Mouse (Mus musculus): ENCODE data around the gene Arpc1b. TPM values are rescaled to one million over a fixed set of nuclear protein-coding genes. Genes with fewer than 3 reads are reported as not detected.

Arpc1b gene
- 1,000 to 10,000 TPM; 1,024 to 1,339 TPM for polyA plus RNA-seq (2017; shearing (Covaris generic))

DNA sequence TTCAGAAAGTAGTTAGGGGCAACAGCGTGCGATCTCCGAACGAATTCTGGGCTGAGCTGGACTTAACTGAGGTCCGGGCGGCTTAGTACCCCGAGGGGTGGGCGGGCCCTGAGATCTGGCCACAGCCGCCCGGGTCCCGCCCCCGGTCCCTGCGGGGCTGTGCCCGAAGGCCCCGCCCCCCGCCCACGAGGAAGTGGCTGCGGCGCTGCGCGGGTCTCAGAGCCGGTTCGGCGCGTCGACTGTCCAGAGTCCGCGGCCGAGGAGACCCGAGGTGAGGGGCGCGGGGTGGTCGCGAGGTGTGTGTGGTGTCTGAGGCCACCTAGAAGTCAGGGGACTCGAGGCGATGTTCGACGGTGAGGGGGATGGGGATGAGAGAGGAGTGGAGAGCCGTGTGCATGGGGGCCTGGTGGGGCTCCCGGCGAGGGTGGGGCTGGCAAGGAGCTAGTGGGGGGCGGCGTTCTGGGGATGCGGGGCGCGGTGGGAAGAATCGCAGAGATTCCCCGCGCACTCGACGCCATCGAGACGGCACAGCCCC, at the start of gene Arpc1b:
Gene Arpc1b, plus strand, starts transcription at position 145 of the 535 bp plus-strand sequence.

DNA sequence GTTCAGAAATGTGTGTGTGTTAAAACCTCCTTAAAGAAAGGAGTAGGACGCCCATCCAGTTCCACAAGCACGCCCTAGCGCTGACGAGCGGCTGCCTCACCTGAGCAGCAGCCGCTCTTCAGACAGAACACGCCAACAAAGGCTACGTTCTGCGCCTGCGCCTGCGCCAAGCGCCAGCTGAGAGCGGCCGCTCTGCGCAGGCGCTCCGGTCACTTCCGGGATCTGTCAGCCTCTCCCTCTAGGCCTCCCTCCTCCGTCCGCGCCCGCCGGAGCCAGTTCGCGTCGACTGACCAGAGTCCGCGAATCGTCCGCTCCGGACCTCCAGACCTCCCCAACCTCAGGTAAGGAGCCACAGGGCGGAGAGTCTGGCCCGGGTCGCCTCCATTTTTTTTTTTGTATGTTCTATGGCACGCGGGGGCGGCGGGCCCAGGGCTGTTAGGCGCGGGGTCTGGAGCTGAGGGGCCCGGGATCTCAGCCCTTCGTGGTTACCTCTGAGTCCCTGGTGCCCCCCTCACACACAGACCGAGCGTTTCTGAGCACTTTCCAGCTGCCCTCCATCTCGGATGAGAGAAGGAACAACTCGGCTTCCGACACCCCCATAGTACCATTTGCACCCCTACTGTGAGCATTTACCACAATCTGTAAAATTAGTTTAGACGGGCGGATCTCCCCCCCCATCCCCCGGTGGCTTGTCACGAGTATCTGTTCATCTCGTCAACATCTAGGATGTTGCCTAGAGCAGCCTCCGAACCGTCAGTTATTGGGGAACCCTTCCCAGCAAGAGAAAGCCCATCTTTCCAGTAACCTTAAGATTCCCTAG, 30.2 kb upstream of the Arpc1b start, which contains the start of the genes Arpc1a and Kpna7:
Gene Arpc1a, plus strand, starts transcription at position 199 of the 820 bp plus-strand sequence.
Gene Kpna7, minus strand, starts transcription at position 399 of the 820 bp plus-strand sequence.

DNA sequence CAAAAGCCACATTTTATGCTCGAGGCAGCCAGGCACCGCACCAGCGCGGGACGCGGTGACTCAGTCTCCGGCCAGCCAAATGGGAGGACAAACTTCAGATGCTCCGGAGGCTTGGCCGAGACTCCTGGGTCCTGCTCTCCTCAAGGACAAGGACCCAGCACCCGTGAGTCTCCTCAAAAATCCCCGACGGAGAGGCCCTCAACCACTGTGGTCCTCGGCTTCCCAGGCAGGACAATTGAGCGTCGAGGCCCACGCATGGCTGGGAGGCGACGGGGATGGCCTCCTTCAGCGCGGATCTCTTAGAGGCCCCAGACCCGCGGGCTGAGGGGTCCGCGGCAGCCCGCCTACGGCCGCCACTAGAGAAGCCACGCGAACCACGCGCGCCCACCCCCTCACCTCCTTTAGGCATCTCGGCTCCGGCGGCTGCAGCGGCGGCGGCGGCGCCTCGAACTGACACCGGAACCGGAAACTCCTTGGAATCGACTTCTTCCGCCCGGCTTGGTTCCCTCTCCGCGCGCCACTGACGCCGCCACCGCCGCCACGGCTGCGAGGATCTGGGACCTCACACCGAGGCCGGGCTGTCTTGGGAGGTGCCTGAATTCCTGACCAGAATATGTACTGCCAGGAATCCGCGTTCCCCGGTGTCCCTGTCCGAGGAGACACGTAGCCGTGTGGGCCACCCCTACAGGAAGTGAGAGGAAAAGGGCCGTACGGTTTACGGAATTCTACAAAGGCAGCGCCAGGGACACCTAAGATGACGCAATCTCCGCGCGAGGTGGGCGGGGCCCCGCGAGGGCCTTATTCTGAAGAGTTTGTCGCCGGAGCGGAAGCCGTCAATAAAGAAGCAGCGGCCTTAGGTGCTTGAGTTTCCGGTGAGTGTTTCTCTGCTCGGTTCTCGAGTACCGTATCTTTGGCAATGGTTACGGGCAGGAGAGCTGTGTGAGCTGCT, 25.8 kb downstream of the Arpc1b start, which contains the start of the genes Pdap1 and Bud31:
Gene Pdap1, minus strand, starts transcription at position 668 of the 949 bp plus-strand sequence.
Gene Bud31, plus strand, starts transcription at position 792 of the 949 bp plus-strand sequence.

DNA sequence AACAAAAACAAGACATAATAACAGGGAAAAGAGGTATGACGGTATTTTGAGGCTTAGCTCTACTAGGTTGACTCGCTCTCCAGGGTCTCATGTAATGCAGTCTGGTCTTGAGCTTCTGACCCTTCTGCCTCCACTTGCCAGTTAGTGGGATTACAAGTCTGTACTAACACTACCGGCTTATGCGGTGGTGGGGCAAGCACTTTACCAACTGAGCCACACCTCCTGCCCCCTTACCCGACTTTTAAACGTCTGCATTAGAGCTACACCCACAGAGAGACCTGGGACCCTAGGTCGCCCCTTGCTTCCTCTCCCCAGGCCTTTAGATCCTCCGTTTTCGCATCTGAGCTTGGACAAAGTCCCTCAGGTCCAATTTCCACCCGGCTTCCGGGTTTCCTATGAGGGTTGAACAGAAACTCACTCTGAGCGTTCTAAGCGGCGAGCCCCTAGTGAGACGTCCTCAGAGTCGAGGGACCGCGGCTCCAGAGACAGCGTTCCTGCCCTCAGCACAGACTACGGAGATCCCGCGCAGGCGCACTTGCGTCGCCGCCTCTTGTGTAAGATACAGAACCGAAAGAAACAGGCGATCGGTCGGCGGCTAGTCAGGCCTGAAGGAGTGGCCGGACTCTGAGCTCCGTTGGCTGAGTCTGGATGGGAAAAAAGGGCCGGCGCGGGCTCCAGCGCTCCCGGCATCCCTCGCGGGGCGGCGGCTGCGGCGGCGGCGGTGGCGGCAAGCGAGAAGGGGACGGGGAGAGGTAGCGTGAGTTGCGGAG, 52.7 kb downstream of the Arpc1b start, which contains the start of the genes Ptcd1 and Cpsf4:
Gene Ptcd1, minus strand, starts transcription at position 573 of the 770 bp plus-strand sequence.
Gene Cpsf4, plus strand, starts transcription at position 678 of the 770 bp plus-strand sequence.

Other genes starting within 250 kb of the Arpc1b start
- gene Smurf1, start 148.4 kb upstream of the Arpc1b start, polyA plus RNA-seq (2017; shearing (Covaris generic)), result 10 to 100 TPM; 29.9 to 33.5 TPM
- gene Gm4871, start 81.5 kb upstream of the Arpc1b start, polyA plus RNA-seq (2017; shearing (Covaris generic)), result under 1 TPM in 1 of 2 experiments, not detected in 1; 0.39 TPM
- gene 1700018F24Rik, start 71.2 kb upstream of the Arpc1b start, polyA plus RNA-seq (2017; shearing (Covaris generic)), result not detected
- gene Arpc1a, start 30.4 kb upstream of the Arpc1b start, polyA plus RNA-seq (2017; shearing (Covaris generic)), result 10 to 100 TPM; 67.9 to 86.5 TPM
- 1 to 10 TPM in 1 of 2 experiments, under 1 TPM in 1; 0.25 to 1.3 TPM for gene Kpna7, start 30.2 kb upstream of the Arpc1b start, polyA plus RNA-seq (2017; shearing (Covaris generic))
- 10 to 100 TPM; 39.6 to 51.3 TPM for gene Pdap1, start 26.0 kb downstream of the Arpc1b start, polyA plus RNA-seq (2017; shearing (Covaris generic))
- gene Bud31, start 26.1 kb downstream of the Arpc1b start, polyA plus RNA-seq (2017; shearing (Covaris generic)), result 100 to 1,000 TPM; 167 to 185 TPM
- 10 to 100 TPM; 22.7 to 25.0 TPM for gene Ptcd1, start 52.9 kb downstream of the Arpc1b start, polyA plus RNA-seq (2017; shearing (Covaris generic))
- 10 to 100 TPM; 29.7 to 30.9 TPM for gene Cpsf4, start 53.0 kb downstream of the Arpc1b start, polyA plus RNA-seq (2017; shearing (Covaris generic))
- 100 to 1,000 TPM; 308 to 352 TPM for gene Atp5j2, start 77.8 kb downstream of the Arpc1b start, polyA plus RNA-seq (2017; shearing (Covaris generic))
- gene Zkscan14, start 87.7 kb downstream of the Arpc1b start, polyA plus RNA-seq (2017; shearing (Covaris generic)), result 10 to 100 TPM; 23.8 to 26.7 TPM
- 1 to 10 TPM; 6.4 to 8.1 TPM for gene Zkscan5, start 90.3 kb downstream of the Arpc1b start, polyA plus RNA-seq (2017; shearing (Covaris generic))
- 10 to 100 TPM; 42.7 to 48.2 TPM for gene Zfp655, start 117.5 kb downstream of the Arpc1b start, polyA plus RNA-seq (2017; shearing (Covaris generic))
- gene Zscan25, start 166.3 kb downstream of the Arpc1b start, polyA plus RNA-seq (2017; shearing (Covaris generic)), result 1 to 10 TPM in 1 of 2 experiments, under 1 TPM in 1; 0.98 to 2.0 TPM
- under 1 TPM in 1 of 2 experiments, not detected in 1; 0.18 TPM for gene Cyp3a57, start 231.1 kb downstream of the Arpc1b start, polyA plus RNA-seq (2017; shearing (Covaris generic))

All from inflammation-experienced regulatory T-cells (primary cell).